Mouse (Mus musculus): Measurements from ENCODE around the gene Cyb561. TPM values are rescaled to one million over a fixed set of nuclear protein-coding genes. Genes with fewer than 3 reads are reported as not detected.
A peak's percentile ranks its signal among the peaks of the same experiment; 100 is the strongest.

Cyb561 gene
- total and polyA plus RNA-seq, 2 experiments from 2014 or later, result 7.1 to 11.4 TPM

DNA sequence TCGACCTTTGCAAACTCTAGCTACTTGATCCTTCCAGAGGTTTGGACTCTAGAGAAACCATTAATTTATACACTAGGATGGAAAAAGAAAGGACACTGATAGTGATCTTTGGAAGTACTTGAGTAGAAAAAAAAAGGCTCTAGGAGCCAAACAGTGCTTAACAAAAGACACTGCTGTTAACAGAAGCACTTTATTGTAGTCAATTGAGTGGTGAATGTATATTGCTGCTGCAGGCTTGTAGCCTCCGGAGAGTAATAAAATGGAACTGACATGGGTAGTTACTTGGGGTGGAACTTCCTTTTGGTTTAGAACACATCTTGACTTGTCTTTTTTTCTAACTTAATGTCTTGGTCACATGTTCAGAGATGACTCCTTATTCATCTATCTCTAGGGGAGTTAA, 43.5 kb downstream of the Cyb561 start:
- WGBS, result 69% methylated on average over 2 of the region's 2 CpGs
- no peak overlapping the region for H3K9ac ChIP-seq (replicated peaks; ENCODE audit: low read depth, low read length)
- no peak overlapping the region for H3K4me3 ChIP-seq (ENCODE audit: low read depth, low read length)
- H3K4me1 ChIP-seq (ENCODE audit: control insufficient read depth, insufficient read depth), result 0 out of 2 replicates have a peak, but pooled peaks cover 6% of the 10 kb centered on the region
- H3K27me3 ChIP-seq (ENCODE audit: control insufficient read depth, insufficient read depth, low read length), result no peaks in the 10 kb centered on the region
- DNase-seq (ENCODE audit: low spot score), result no peak
- H3K4me2 ChIP-seq (ENCODE audit: low read depth, low read length), result no peak overlapping the region
- no peak overlapping the region for H3K27ac ChIP-seq (ENCODE audit: low read depth)
- H3K36me3 ChIP-seq (replicated peaks; ENCODE audit: control insufficient read depth, insufficient read depth, low read length), result peaks cover 17% of the 10 kb centered on the region
- H3K9me3 ChIP-seq (replicated peaks; ENCODE audit: control insufficient read depth, low read length), result no peaks in the 10 kb centered on the region
- ATAC-seq (ENCODE audit: insufficient read depth, low read depth), result no peak
- TF ChIP-seq EP300 (IDR thresholded peaks at IDR 0.05; ENCODE audit: low read depth) (no peak), CTCF (IDR thresholded peaks at IDR 0.05; ENCODE audit: low read depth) (no peak)

DNA sequence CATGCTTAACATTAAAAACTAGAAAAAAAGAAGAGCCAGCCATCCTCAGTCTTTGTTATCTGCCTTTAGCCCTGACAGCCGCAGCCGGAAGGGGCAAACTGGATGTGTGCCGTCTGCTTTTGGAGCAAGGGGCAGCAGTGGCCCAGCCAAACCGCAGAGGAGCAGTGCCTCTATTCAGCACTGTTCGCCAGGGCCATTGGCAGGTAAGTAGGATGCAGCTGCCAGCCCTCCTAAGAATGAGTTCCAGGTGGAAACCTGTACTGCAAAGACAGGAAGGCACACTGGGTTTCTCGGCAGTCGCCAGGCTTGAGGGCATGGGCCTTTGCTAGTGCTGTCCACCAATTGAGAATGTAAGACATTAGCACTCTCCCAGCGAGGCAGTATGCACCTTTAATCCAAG, 44.2 kb downstream of the Cyb561 start:
- no peak overlapping the region for H3K4me3 ChIP-seq (ENCODE audit: low read depth, low read length)
- no peak overlapping the region for H3K4me2 ChIP-seq (ENCODE audit: low read depth, low read length)
- ATAC-seq (ENCODE audit: insufficient read depth, low read depth) (no peak), DNase-seq (ENCODE audit: low spot score) (no peak)
- H3K27ac ChIP-seq (ENCODE audit: low read depth), result no peak overlapping the region
- WGBS, result 81% methylated on average over 8 of the region's 8 CpGs
- H3K36me3 ChIP-seq (replicated peaks; ENCODE audit: control insufficient read depth, insufficient read depth, low read length), result peaks cover 12% of the 10 kb centered on the region
- no peaks in the 10 kb centered on the region for H3K9me3 ChIP-seq (replicated peaks; ENCODE audit: control insufficient read depth, low read length)
- TF ChIP-seq CTCF (IDR thresholded peaks at IDR 0.05; ENCODE audit: low read depth), result no peak
- TF ChIP-seq EP300 (IDR thresholded peaks at IDR 0.05; ENCODE audit: low read depth), result no peak
- no peak overlapping the region for H3K9ac ChIP-seq (replicated peaks; ENCODE audit: low read depth, low read length)
- 0 out of 2 replicates have a peak, but pooled peaks cover 6% of the 10 kb centered on the region for H3K4me1 ChIP-seq (ENCODE audit: control insufficient read depth, insufficient read depth)
- no peaks in the 10 kb centered on the region for H3K27me3 ChIP-seq (ENCODE audit: control insufficient read depth, insufficient read depth, low read length)

DNA sequence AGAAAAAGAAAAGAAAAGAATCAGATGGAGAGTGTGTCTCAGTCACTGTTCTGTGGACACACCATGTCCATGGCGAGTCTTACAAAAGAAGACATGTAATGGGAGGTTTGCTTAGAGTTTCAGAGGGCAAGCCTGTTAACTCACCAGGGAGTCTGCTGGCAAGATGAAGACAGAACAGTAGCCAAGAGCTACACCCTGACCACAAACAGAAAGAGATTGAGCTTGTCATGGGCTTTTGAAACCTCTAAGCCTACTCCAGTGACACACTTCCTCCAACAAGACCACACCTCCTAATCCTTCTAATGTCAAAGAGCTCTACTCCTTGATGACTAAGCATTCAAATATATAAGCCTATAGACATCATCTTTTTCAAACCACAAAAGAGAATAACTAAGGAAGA, 45.8 kb downstream of the Cyb561 start:
- Histone ChIP-seq H3K4me3 (ENCODE audit: low read depth, low read length) (no peak overlapping the region), H3K4me2 (ENCODE audit: low read depth, low read length) (no peak overlapping the region), H3K9ac (replicated peaks; ENCODE audit: low read depth, low read length) (no peak overlapping the region), H3K36me3 (replicated peaks; ENCODE audit: control insufficient read depth, insufficient read depth, low read length) (peaks cover 6% of the 10 kb centered on the region; the same call in 1 of the 2 replicates), H3K9me3 (replicated peaks; ENCODE audit: control insufficient read depth, low read length) (no peaks in the 10 kb centered on the region), H3K27me3 (ENCODE audit: control insufficient read depth, insufficient read depth, low read length) (no peaks in the 10 kb centered on the region), H3K27ac (ENCODE audit: low read depth) (no peak overlapping the region), H3K4me1 (ENCODE audit: control insufficient read depth, insufficient read depth) (0 out of 2 replicates have a peak, but pooled peaks cover 6% of the 10 kb centered on the region)
- WGBS, result 90% methylated on average over 1 of the region's 1 CpGs
- ATAC-seq (ENCODE audit: insufficient read depth, low read depth), result no peak
- TF ChIP-seq EP300 (IDR thresholded peaks at IDR 0.05; ENCODE audit: low read depth) (no peak), CTCF (IDR thresholded peaks at IDR 0.05; ENCODE audit: low read depth) (no peak)
- DNase-seq (ENCODE audit: low spot score), result no peak

DNA sequence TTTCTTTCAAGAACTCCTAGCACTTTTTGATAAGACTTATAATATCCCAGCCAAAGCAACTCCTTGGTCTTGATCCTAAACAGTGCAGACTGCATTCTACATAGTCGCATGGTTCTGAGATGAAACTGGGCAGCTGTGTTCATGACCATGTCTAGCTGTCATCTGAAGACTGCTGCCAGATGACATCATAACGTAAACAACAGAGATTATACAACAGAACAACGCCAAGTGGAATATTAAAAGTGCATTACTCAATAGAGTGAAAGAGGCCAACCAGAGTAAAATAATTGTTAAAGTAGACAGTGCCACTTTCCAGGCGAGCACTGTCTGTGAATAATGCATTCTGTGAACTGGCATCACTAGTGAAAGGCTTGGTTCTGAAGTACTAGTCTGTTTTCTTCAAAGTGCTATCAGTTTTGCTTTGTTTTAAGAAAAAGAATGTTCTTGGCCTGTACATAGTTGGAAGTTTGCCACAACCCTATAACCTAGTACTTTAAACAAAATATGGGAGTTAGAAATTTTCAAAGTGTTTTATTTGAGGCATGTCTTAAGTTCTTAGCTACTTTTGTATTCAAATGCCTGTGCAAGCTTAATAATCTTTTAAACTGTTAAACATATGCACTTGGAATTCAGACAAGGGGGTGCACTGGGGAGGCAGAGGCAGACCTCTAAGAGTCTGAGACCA, 47.5 kb downstream of the Cyb561 start:
- WGBS, result 25% methylated on average over 4 of the region's 4 CpGs
- H3K36me3 ChIP-seq (replicated peaks; ENCODE audit: control insufficient read depth, insufficient read depth, low read length), result peaks cover 6% of the 10 kb centered on the region; the same call in 1 of the 2 replicates
- peak overlapping the region; percentile 55 for H3K27ac ChIP-seq (ENCODE audit: low read depth)
- ATAC-seq (ENCODE audit: insufficient read depth, low read depth) (peak; percentile 76; the same call in 1 of the 2 replicates), DNase-seq (ENCODE audit: low spot score) (peak; percentile 39)
- no peak overlapping the region for H3K9ac ChIP-seq (replicated peaks; ENCODE audit: low read depth, low read length)
- no peak overlapping the region for H3K4me3 ChIP-seq (ENCODE audit: low read depth, low read length)
- H3K27me3 ChIP-seq (ENCODE audit: control insufficient read depth, insufficient read depth, low read length), result no peaks in the 10 kb centered on the region
- no peak overlapping the region for H3K4me2 ChIP-seq (ENCODE audit: low read depth, low read length)
- no peaks in the 10 kb centered on the region for H3K9me3 ChIP-seq (replicated peaks; ENCODE audit: control insufficient read depth, low read length)
- TF ChIP-seq EP300 (IDR thresholded peaks at IDR 0.05; ENCODE audit: low read depth), result no peak
- no peak for TF ChIP-seq CTCF (IDR thresholded peaks at IDR 0.05; ENCODE audit: low read depth)
- 0 out of 2 replicates have a peak, but pooled peaks cover 6% of the 10 kb centered on the region for H3K4me1 ChIP-seq (ENCODE audit: control insufficient read depth, insufficient read depth)

- no peak overlapping the region for H3K4me3 ChIP-seq (ENCODE audit: low read depth, low read length)
- H3K4me1 ChIP-seq (ENCODE audit: control insufficient read depth, insufficient read depth), result 0 out of 2 replicates have a peak, but pooled peaks cover 6% of the 10 kb centered on the region
- H3K36me3 ChIP-seq (replicated peaks; ENCODE audit: control insufficient read depth, insufficient read depth, low read length), result peaks cover 10% of the 10 kb centered on the region; the same call in 1 of the 2 replicates
- no peaks in the 10 kb centered on the region for H3K9me3 ChIP-seq (replicated peaks; ENCODE audit: control insufficient read depth, low read length)
- H3K27ac ChIP-seq (ENCODE audit: low read depth), result no peak overlapping the region
- 84% methylated on average over 1 of the region's 1 CpGs for WGBS
- no peak overlapping the region for H3K9ac ChIP-seq (replicated peaks; ENCODE audit: low read depth, low read length)
- no peak overlapping the region for H3K4me2 ChIP-seq (ENCODE audit: low read depth, low read length)
- DNase-seq (ENCODE audit: low spot score) (no peak), ATAC-seq (ENCODE audit: insufficient read depth, low read depth) (no peak)
- no peak for TF ChIP-seq CTCF (IDR thresholded peaks at IDR 0.05; ENCODE audit: low read depth)
- TF ChIP-seq EP300 (IDR thresholded peaks at IDR 0.05; ENCODE audit: low read depth), result no peak
- H3K27me3 ChIP-seq (ENCODE audit: control insufficient read depth, insufficient read depth, low read length), result no peaks in the 10 kb centered on the region
Measured at GRCm38 (mm10) chr11:105902956-105903355, 50.2 kb downstream of the Cyb561 start.
